Comparison of ENCODE assay signal across 21 mouse cellular contexts in the genomic region with DNA sequence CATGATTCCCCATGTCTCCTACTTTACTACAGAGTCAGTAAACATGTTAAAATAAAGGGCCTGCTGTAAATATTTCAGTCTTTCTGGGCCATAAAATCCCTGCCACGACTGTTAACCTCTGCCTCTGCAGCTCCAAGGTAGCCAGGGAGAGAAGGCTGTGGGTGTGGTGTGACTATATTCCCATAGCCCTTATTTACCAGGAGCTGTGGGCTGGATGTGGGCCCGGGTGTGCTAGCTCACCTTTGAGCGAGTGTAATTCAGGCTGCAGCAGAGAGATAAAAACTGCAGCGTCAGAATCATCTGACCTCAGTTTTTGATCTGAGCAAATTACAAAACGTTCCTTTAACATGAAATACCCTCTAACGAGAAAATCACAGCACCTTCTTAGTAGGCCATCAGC. TPM values are rescaled to one million over a fixed set of nuclear protein-coding genes. Genes with fewer than 3 reads are reported as not detected.
DNase-seq lines count a peak whose midpoint lies in the region; ATAC-seq and TF ChIP-seq lines count a peak whose summit lies in the region.
"Had no signal": no experiment of that assay in that cellular context is flagged by ENCODE, and none has a peak within 500 bp of the region (broad histone marks: within the 10 kb centered on the region; RNA-seq: fewer than 3 reads in every experiment).

No protein-coding gene starts in this region.

- TF ChIP-seq CTCF in intestine, postnatal 0 days (IDR thresholded peaks at IDR 0.05; ENCODE audit: low read depth): no peak

- no peak overlapping the region for H3K27ac ChIP-seq in kidney, embryonic 14.5 days (ENCODE audit: low read depth, low read length)
- peak overlapping the region; percentile 67 for H3K27ac ChIP-seq in intestine, postnatal 0 days (ENCODE audit: low read depth, low read length)
- no peak overlapping the region for H3K27ac ChIP-seq in liver, embryonic 15.5 days (replicated peaks)
- H3K27ac ChIP-seq: forebrain, embryonic 10.5 days; heart, embryonic 10.5 days; hindbrain, embryonic 10.5 days; hindbrain, postnatal 0 days; limb, embryonic 13.5 days; midbrain, embryonic 13.5 days; neural tube, embryonic 13.5 days; stomach, embryonic 15.5 days had no signal

- H3K4me2 ChIP-seq in kidney, embryonic 14.5 days (replicated peaks; ENCODE audit: low read depth, low read length): no peak overlapping the region
- no peak overlapping the region for H3K4me2 ChIP-seq in intestine, postnatal 0 days (replicated peaks; ENCODE audit: low read depth)
- no peak overlapping the region for H3K4me2 ChIP-seq in liver, embryonic 15.5 days
- H3K4me2 ChIP-seq: limb, embryonic 13.5 days; midbrain, embryonic 13.5 days; neural tube, embryonic 13.5 days; stomach, embryonic 15.5 days had no signal

- H3K9me3 ChIP-seq in kidney, embryonic 14.5 days (ENCODE audit: control insufficient read depth, low read length): no peaks in the 10 kb centered on the region
- no peaks in the 10 kb centered on the region for H3K9me3 ChIP-seq in intestine, postnatal 0 days (ENCODE audit: control insufficient read depth)
- no peaks in the 10 kb centered on the region for H3K9me3 ChIP-seq in liver, embryonic 15.5 days (replicated peaks)
- H3K9me3 ChIP-seq: forebrain, embryonic 10.5 days; heart, embryonic 10.5 days; hindbrain, embryonic 10.5 days; limb, embryonic 13.5 days; midbrain, embryonic 13.5 days; neural tube, embryonic 13.5 days; stomach, embryonic 15.5 days had no signal

- H3K36me3 ChIP-seq in kidney, embryonic 14.5 days (ENCODE audit: control insufficient read depth, insufficient read depth, low read length): peaks cover 36% of the 10 kb centered on the region; the same call in 1 of the 2 replicates
- H3K36me3 ChIP-seq in intestine, postnatal 0 days (ENCODE audit: control insufficient read depth, insufficient read depth): peaks cover 61% of the 10 kb centered on the region
- H3K36me3 ChIP-seq in liver, embryonic 15.5 days (replicated peaks): peaks cover 15% of the 10 kb centered on the region

- no peaks in the 10 kb centered on the region for H3K27me3 ChIP-seq in kidney, embryonic 14.5 days (ENCODE audit: control insufficient read depth, insufficient read depth, low read length)
- H3K27me3 ChIP-seq in intestine, postnatal 0 days (replicated peaks; ENCODE audit: control insufficient read depth, insufficient read depth, low read length): no peaks in the 10 kb centered on the region
- no peaks in the 10 kb centered on the region for H3K27me3 ChIP-seq in liver, embryonic 15.5 days
- H3K27me3 ChIP-seq: limb, embryonic 13.5 days; midbrain, embryonic 13.5 days; neural tube, embryonic 13.5 days; stomach, embryonic 15.5 days had no signal

- ATAC-seq in kidney, embryonic 14.5 days (ENCODE audit: low FRiP score, low TSS enrichment): no peak
- ATAC-seq in intestine, postnatal 0 days: peak; percentile 74
- ATAC-seq in liver, embryonic 15.5 days (ENCODE audit: insufficient read depth): peak; percentile 51; the same call in 1 of the 2 replicates
- ATAC-seq: forebrain, postnatal 0 days; hindbrain, postnatal 0 days; midbrain, embryonic 13.5 days had no signal

- no peak overlapping the region for H3K4me3 ChIP-seq in kidney, embryonic 14.5 days (ENCODE audit: low read length)
- H3K4me3 ChIP-seq in intestine, postnatal 0 days (ENCODE audit: low read depth, low read length): no peak overlapping the region
- H3K4me3 ChIP-seq in liver, embryonic 15.5 days (replicated peaks): no peak overlapping the region
- H3K4me3 ChIP-seq: forebrain, embryonic 10.5 days; heart, embryonic 10.5 days; hindbrain, embryonic 10.5 days; limb, embryonic 13.5 days; midbrain, embryonic 13.5 days; neural tube, embryonic 13.5 days; stomach, embryonic 15.5 days had no signal

- peak; percentile 21 for DNase-seq in kidney, postnatal 14 days
- DNase-seq in right cerebral cortex, postnatal 36 days (ENCODE audit: low spot score in 2 of 2): no peak
- no peak for DNase-seq in layer of hippocampus, adult 9-11 months
- DNase-seq in testis, postnatal 14 days (ENCODE audit: low spot score): no peak
- DNase-seq: adrenal gland, adult 8-10 months; B cell, adult 2 months; cerebellum, adult 11-12 months; cerebellum, postnatal 14 days; embryo, embryonic 11 days; forebrain, postnatal 0 days had no signal

- H3K9ac ChIP-seq in kidney, embryonic 14.5 days (ENCODE audit: low read depth, low read length): no peak overlapping the region
- no peak overlapping the region for H3K9ac ChIP-seq in intestine, postnatal 0 days (ENCODE audit: low read depth, low read length)
- H3K9ac ChIP-seq in liver, embryonic 15.5 days: no peak overlapping the region
- H3K9ac ChIP-seq: forebrain, postnatal 0 days; limb, embryonic 13.5 days; midbrain, embryonic 13.5 days; neural tube, embryonic 13.5 days; stomach, embryonic 15.5 days had no signal

- WGBS in kidney, embryonic 14.5 days: 35% methylated on average over 6 of the region's 6 CpGs
- 36% methylated on average over 6 of the region's 6 CpGs for WGBS in intestine, postnatal 0 days
- 25% methylated on average over 6 of the region's 6 CpGs for whole genome bisulfite sequencing in liver, embryonic 15.5 days (ENCODE audit: insufficient replicate concordance)

- H3K4me1 ChIP-seq in kidney, embryonic 14.5 days (ENCODE audit: control insufficient read depth, insufficient read depth, low read length): peaks cover 5% of the 10 kb centered on the region; the same call in 1 of the 2 replicates
- H3K4me1 ChIP-seq in intestine, postnatal 0 days (replicated peaks; ENCODE audit: control insufficient read depth, insufficient read depth, low read length): no peaks in the 10 kb centered on the region
- peaks cover 31% of the 10 kb centered on the region for H3K4me1 ChIP-seq in liver, embryonic 15.5 days (replicated peaks)
- H3K4me1 ChIP-seq: neural tube, embryonic 13.5 days had no signal

RNA-seq across cellular contexts. Expression of a gene that starts 14.9 kb away (rescaled TPM):
- 56.2 and 68.9 TPM in 2 replicates for polyA plus RNA-seq in kidney, embryonic 14.5 days (2014; fragmentation: Nextera tagmentation; extraction: Ambion mirVana)
- polyA plus RNA-seq in intestine, postnatal 0 days (2015; fragmentation: Nextera tagmentation; extraction: Ambion mirVana): 298 and 303 TPM in 2 replicates
- 18.5 and 22.2 TPM in 2 replicates for polyA plus RNA-seq in liver, embryonic 15.5 days (2015; fragmentation: Nextera tagmentation; extraction: Ambion mirVana)

RNA-seq across cellular contexts. Expression of a gene that starts 29.5 kb away (rescaled TPM):
- 66.5 and 68.3 TPM in 2 replicates for polyA plus RNA-seq in kidney, embryonic 14.5 days (2014; fragmentation: Nextera tagmentation; extraction: Ambion mirVana)
- polyA plus RNA-seq in intestine, postnatal 0 days (2015; fragmentation: Nextera tagmentation; extraction: Ambion mirVana): 40.6 and 41.9 TPM in 2 replicates
- 34.4 TPM in 2 replicates for polyA plus RNA-seq in liver, embryonic 15.5 days (2015; fragmentation: Nextera tagmentation; extraction: Ambion mirVana)

RNA-seq across cellular contexts. Expression of a gene that starts 29.6 kb away (rescaled TPM):
- polyA plus RNA-seq in kidney, embryonic 14.5 days (2014; fragmentation: Nextera tagmentation; extraction: Ambion mirVana): 1,219 and 1,442 TPM in 2 replicates
- 650 and 657 TPM in 2 replicates for polyA plus RNA-seq in intestine, postnatal 0 days (2015; fragmentation: Nextera tagmentation; extraction: Ambion mirVana)
- 510 and 530 TPM in 2 replicates for polyA plus RNA-seq in liver, embryonic 15.5 days (2015; fragmentation: Nextera tagmentation; extraction: Ambion mirVana)
